Mouse (Mus musculus) lung, postnatal 10 days (tissue): ENCODE results near the gene Eps8l1.

Experiments
- DNase-seq: peaks from one replicate; pipeline ENCODE4 v3.0.0; 2021

Eps8l1 gene

DNA sequence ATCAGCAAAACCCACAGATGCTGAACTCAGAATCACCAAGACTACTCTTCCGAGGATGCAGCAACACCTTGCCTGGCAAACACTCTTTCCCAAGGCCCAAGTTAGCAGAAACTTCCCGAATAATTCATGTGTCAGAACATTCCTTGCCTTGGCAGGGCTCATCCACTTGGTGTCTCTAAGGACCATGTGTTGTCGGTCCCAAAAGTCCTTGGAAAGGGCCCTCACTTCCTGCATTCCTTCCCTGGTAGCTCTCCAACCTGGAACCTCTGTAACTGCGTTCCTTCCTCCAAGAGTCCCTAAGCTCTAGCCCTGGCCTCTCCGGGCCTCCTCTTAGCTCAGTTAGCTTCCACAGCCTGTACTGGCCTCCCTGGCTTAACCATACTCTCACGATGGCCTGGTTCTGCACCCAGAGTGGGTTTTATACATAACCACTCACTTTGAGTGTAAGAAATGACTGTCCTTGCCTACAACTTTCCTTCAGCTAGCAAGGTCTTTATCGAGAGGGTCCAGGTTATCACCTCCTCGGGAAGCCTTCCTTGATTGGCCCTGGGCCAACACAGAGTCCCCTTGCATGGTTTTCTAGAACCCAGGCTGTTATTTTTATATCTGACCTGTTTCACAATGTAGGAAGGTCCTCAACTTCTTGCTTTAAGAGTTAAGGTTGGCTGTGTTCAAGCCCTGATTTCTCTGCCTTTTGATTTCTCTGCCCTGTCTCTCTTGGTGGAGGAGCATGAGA lies 51.2 kb downstream of the Eps8l1 start:
- DNase-seq, result peak; percentile 55

DNA sequence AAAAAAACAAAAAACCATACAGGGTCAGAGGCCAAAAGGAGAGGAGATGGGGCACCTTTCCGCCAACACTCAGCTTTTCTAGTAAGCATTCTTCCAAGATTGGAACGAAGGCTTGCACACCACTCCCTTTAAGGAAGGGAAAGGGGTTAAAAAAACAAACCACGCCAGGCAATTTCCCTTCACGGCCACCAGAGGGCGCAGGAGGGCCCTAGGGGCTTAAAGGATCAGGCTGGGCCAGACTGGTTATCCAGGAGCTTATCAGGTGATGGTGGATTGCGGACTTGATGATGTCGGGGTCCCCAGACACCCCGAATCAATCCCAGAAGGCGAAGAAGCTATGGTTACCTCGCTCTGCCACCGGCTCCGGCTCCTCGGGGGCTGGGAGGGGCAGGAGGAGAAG lies 52.8 kb downstream of the Eps8l1 start:
- DNase-seq, result peak; percentile 60

DNA sequence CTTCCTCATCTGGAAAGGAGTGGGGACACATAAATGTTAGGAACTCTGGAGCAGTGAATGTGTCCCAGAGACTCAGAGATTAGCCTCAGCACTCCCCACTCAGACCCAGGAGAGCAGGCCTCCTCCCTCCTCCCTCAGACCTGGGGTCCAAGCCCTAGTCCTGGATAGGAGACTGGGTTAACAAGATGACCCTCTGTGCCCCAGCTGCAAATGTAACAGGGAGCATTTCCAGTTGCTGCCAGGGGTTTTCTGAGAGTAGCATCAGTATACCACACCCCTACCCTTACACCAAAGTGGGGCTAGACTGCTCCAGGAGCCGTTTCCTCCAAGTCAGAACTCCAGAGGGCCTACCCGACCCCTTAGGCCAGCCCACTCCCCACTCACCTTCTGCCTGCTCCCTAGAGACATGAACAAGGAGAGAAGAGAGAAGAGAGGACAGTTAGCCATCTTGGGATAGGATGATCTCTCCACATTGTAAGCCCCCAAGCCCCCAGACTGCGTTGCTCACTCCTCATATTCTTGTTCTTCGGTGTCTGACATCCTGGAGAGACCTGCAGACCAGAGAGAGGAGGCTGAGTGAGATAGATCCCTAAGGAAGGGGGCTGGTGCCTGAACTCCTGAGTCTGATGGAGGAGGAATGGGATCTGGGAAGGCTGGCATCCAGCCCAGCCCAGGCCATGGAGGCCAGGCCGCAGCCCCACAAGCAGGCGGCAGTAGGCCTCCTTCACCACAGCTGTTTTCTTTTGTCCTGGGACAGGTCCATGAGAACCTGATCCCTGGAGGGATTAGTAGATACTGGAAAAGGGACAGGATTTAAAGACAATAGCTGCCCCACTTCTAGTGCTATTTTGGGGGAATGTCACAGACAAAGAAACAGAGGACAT lies 53.6 kb downstream of the Eps8l1 start:
- no peak for DNase-seq

DNA sequence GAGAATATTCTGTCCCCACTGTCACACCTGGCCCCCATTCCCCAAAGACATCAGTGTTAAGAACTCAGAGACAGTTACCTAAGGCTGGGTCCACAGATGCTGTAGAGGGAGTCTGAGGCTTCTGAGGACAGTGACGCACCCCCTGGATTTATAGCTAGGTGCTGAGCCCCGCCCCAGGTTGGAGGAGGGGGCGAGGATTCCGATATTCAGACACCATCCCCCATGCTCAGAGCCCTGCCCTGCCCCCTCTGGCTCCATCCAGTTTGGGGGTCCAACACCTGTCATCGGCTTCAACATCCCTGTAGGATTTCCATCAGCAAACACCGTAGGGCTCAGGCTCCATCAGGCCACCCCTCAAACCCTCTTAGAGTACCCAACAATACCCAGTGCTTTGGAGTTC lies 55.4 kb downstream of the Eps8l1 start:
- DNase-seq, result no peak

DNA sequence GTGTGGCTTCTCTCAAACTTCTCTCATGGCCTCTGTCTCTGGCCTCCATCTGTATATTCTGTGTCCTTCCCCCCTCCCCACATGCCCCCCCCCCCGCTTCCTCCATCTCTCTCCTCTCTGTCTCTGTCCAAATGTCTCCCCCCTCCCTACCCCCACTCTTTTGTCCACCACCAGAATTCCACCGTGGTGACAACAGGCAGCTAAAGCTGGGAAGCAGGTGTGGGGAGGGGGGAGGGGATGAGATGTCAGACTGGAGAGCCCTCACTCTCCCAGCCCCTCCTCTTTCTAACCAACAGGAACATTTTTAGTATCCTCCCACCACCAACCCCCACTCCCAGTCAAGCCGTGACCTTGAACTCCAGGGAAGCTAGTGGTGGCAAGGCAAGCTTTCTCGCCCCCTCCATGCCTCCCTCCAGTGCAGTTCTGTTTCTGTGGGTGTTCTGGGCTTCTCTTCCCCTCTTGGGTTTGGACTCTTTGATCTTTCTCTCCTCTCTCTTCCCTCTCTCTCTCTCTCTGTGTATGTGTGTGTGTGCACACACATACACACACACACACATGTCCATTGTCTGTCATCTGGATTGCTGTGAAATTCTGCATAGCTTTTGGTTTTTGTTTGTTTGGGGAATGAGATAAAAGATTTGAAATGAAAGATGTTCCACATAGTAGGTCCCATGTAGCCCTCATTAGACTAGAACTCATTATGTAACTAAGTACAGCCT lies 56.0 kb downstream of the Eps8l1 start, which contains the start of gene Tnnt1:
TSS of gene Tnnt1 (minus strand) at position 51 of the 719 bp plus-strand sequence.
- DNase-seq, result no peak

DNA sequence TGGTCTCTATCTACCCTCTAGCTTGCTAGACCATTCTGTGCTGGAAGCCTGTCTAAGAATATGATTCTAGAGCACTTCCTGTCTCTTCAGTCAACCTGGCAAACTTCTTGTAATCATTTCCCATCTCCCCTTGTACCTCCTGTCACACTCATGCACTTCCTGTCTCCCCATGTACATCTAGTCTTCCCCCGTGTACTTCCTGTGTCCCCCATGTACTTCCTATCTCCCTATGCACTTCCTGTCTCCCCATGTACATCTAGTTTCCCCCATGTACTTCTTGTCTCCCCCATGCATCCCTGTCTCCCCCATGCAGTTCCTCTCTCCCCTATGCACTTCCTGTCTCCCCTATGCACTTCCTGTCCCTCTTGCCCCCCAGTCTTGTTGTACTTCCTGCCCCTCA lies 58.0 kb downstream of the Eps8l1 start:
- DNase-seq, result no peak

DNA sequence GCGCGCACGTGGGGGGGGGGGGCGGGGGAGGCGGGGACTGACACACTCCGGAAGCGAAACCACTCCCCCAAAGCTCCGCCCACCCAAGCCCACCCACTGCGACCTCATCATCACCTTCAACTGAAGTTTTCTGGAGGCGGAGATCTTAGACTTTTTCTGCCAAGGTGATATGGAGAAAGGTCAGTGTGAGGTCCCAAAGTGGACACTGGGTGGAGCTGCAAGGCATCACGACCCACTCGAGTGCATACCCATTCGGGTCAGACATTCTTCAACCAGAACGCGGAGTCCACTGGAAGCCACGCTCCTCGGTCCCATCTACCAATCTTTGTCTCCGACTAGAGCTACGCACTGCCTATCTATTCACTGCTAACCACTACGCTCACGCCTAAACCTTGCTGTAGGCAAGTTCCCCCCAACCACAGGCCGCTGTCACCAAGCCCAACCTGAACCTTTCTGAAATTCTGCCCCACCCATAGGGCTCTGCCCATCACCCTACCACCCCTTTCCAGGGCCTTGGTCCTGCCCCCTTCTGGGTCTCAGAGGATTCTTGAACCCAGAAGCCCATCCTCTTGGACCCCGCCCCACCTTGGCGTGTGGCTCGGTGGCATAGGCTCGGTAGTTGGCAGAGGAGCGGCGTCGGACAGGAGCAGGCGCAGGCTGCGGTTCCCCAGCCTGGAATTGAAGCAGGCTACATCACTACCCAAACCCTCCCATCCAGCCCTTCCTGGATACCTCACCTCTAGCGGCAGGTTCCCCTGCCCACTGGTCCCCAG lies 60.9 kb downstream of the Eps8l1 start:
- DNase-seq, result no peak

DNA sequence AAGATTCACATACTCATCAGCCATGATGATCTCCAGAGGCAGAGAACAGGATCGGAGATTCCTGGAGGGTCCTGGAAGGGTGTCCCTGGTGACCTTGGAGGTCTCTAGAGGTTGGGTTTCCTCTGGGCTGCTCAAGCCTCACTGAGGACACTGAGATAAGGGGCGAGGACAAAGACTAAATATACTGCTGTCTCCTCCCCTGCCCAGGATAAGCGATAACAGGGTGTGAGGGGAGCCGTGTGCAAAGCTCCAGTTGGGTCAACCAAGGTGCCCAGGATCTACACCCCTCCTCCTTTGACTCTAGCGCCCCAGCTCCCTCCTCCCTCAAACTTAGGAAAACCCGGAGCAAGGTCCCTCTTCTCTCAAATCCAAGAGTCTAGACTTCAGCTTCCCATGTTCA lies 61.8 kb downstream of the Eps8l1 start:
- no peak for DNase-seq

DNA sequence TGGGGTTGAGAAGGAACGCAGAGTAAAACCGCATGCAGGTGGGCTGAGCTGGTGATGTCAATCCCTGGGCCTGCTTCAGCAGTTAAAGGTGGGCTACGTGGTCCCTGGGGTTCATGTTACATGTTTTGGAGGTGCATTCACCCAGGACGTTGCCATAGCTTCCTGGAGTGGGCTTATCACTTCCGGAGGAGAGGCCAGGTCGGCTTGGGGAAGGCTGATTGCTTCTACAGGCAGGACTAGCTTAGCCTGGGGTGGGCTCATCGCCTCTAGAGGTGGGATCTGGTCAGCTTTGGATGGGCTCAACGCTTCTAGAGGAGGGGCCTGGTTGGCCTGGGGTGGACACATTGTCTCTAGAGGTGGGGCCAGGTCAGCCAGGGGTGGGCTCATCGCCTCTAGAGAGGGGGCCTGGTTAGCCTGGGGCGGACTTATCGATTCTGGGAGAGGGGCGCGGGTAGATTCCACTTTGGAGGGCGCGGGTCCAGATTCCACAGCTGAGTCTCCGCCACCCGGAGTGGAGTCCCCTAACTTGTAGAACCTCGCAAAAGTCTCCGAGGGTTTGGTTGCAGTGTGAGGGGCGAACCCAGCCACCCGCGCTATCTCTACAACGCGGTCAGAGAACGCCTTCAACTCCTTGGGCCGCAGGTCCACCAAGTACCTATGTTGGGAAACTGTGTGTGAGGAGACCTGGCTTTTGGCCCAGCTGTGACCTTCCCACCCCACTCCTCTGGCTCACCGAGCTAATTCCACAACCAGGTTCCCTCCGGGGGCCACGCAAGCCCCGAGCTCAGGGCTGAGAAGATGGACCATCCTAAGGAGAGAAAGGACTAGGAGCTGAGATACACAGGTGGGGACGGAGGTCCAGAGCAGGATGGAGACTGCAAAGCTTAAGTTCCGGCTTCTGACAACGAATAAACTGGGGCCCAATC lies 63.0 kb downstream of the Eps8l1 start:
- DNase-seq, result no peak

DNA sequence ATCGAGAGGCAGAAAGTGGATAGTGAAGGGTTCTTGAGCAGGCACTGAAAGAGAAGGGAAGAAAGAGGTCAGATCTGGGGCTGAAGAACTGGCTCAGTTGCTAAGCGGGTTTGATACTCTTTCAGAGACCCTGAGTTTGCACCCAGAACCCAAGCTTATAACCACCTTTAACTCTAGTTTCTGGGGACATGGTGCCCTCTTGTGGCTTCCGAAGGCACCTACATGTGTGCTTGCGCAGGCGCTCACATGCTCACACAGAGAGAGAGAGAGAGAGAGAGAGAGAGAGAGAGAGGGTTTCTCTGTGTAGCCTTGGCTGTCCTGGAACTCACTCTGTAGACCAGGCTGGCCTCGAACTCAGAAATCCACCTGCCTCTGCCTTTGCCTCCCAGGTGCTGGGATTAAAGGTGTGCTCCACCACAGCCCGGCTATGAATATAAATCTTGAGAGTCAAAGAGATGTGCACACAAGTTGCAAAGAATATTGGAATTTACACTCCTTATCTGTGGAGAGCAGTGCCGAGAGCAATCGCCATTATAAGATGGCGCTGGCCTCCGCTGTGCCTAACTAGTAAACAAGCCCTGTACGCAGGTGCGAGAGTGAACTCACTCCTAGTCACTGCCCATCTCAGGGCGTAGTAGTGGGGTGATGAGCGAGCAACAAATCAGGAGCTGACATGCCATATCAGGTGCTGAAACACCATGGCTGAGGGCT lies 63.9 kb downstream of the Eps8l1 start, which contains the start of gene Tnni3:
TSS of gene Tnni3 (minus strand) at position 18 of the 711 bp plus-strand sequence.
- DNase-seq, result peak; percentile 69

DNA sequence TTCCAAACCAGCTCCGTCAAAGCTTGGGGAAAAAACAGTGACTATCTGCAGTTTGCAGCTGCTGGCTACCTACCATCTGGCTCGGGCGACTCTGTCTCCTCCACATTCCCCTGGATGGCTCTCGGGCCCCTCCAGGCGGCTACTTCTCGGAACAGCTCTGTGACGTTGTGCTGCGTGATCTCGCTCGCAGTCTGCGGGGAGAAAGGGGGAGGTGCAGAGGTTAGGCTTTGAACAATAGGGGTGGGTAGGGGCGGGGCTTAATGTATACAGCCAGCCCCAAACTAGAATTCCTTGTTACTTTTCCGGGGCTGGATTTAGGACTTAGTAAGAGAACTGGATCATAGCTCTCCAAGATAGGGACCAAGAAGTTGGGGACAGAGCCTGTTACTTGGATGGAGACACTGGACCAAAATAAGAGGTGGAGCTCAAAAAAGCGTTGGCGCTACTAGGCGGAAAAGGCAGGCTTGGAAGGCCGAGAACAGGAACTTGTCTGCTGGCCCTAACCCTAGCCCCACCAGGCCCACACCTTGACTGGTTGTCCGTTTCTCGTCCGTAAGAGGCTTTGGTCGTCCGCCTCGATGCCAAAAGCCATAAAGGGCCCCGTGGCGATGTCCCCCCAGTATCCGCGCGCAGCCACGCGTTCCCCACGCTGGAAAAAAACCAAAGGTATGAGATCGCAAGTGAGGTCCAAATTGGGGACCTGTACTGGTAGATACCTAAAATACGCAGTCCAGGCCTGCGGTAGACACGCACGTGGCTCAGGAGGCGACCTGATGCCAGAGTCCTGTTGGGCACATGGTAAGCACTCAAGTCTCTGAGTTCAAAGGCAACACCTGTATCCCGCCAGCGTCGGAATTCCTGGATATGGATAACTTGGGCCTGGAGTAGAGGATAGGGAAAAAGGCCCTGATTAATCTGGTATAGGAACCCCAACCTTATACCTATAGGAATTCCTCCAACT lies 66.1 kb downstream of the Eps8l1 start:
- peak; percentile 92 for DNase-seq

DNA sequence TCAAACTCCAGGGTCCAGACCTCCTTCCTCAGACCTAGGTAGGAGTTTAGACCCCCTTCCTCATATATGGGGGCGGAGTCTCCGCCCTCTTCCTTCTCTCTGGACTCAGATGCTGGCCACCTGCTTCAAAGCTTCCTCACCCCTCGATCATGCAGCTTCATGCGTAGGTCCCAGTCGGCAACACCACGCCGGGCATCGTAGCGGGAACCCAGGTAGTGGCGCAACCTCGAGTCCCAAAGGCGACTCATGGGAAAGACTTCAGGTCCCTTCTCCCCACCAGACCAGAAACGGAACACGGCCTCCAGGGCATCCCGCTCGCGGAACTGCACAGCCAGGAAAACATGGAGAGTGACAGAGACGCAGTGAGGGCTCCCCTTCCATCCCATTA lies 66.8 kb downstream of the Eps8l1 start:
- DNase-seq, result no peak
